Mouse (Mus musculus): ENCODE measurements around the gene N4bp2l2. TPM values are rescaled to one million over a fixed set of nuclear protein-coding genes. Genes with fewer than 3 reads are reported as not detected.

N4bp2l2 gene
- polyA plus RNA-seq, 1 experiment from 2014 or later = 49.3 TPM

- Histone ChIP-seq H3K9me3 (no peaks in the 10 kb centered on the region), H3K36me3 (peaks cover 13% of the 10 kb centered on the region), H3K27ac (no peak overlapping the region), H3K27me3 (no peaks in the 10 kb centered on the region), H3K9ac (no peak overlapping the region), H3K4me1 (no peaks in the 10 kb centered on the region), H3K4me2 (replicated peaks) (no peak overlapping the region), H3K4me3 (no peak overlapping the region)
- 74% methylated on average over 1 of the region's 1 CpGs for WGBS
- ATAC-seq (ENCODE audit: low FRiP score, low read depth) = no peak
Measured at GRCm38 (mm10) chr5:150629272-150629671, 36.7 kb downstream of the N4bp2l2 start.

DNA sequence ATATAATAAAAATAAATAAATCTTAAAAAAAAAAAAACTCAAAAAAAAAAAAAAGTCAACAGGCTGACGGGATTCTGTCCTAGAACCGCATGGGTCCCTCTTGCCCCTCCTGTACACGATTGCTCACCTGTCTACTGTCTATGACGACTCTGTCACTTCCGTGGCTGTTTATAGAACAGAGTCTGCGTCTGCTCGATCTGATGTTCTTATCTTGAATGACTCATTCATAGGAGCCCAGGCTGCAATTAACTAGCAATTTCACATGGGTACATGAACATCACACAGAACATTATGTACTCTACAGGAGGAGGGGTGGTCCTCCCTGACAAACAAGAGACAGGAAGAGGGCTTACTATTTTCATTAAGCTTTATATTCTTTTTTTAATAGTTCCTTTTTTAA lies 40.5 kb downstream of the N4bp2l2 start:
- Histone ChIP-seq H3K27ac (no peak overlapping the region), H3K9me3 (no peaks in the 10 kb centered on the region), H3K36me3 (peaks cover 5% of the 10 kb centered on the region; the same call in 1 of the 2 replicates), H3K9ac (no peak overlapping the region), H3K4me3 (no peak overlapping the region), H3K4me2 (replicated peaks) (no peak overlapping the region), H3K4me1 (0 out of 2 replicates have a peak, but pooled peaks cover 5% of the 10 kb centered on the region), H3K27me3 (no peaks in the 10 kb centered on the region)
- no peak for ATAC-seq (ENCODE audit: low FRiP score, low read depth)
- WGBS = 90% methylated on average over 7 of the region's 7 CpGs

DNA sequence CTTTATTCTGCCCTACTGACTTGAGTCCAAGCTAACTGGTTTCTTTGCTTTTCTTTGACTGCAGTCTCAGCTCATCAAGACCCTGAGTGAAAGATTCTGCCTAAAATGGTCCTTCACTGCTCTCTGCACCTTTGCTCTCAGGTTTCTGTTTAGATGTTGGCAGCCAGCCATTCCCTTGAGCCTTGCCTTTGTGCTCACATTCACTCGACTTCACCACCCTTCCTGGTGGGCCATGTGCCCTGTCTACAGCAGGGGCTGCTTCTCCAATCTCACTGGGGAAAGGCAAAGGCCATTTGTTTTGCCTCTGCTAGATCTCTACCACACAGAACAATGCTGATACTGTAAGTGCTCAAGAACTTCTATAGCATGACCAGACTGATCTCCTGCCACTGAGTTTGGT lies 43.2 kb downstream of the N4bp2l2 start:
- Histone ChIP-seq H3K4me2 (replicated peaks) (no peak overlapping the region), H3K27ac (no peak overlapping the region), H3K4me3 (no peak overlapping the region), H3K36me3 (no peaks in the 10 kb centered on the region), H3K9ac (no peak overlapping the region), H3K4me1 (0 out of 2 replicates have a peak, but pooled peaks cover 5% of the 10 kb centered on the region), H3K27me3 (no peaks in the 10 kb centered on the region), H3K9me3 (no peaks in the 10 kb centered on the region)
- 32% methylated on average over 1 of the region's 1 CpGs for WGBS
- ATAC-seq (ENCODE audit: low FRiP score, low read depth) = no peak

GRCm38 (mm10) chr5:150621592-150621991 lies 44.4 kb downstream of the N4bp2l2 start:
- H3K27ac ChIP-seq = no peak overlapping the region
- WGBS = 91% methylated on average over 3 of the region's 3 CpGs
- no peak overlapping the region for H3K9ac ChIP-seq
- no peaks in the 10 kb centered on the region for H3K27me3 ChIP-seq
- H3K4me1 ChIP-seq = 0 out of 2 replicates have a peak, but pooled peaks cover 5% of the 10 kb centered on the region
- no peaks in the 10 kb centered on the region for H3K36me3 ChIP-seq
- no peak for ATAC-seq (ENCODE audit: low FRiP score, low read depth)
- no peak overlapping the region for H3K4me2 ChIP-seq (replicated peaks)
- H3K9me3 ChIP-seq = no peaks in the 10 kb centered on the region
- no peak overlapping the region for H3K4me3 ChIP-seq

GRCm38 (mm10) chr5:150620588-150621135 lies 45.3 kb downstream of the N4bp2l2 start:
- 82% methylated on average over 7 of the region's 7 CpGs for WGBS
- ATAC-seq (ENCODE audit: low FRiP score, low read depth) = no peak
- H3K27me3 ChIP-seq = no peaks in the 10 kb centered on the region

GRCm38 (mm10) chr5:150618599-150619355 lies 47.2 kb downstream of the N4bp2l2 start:
- Histone ChIP-seq H3K9me3 (no peaks in the 10 kb centered on the region), H3K36me3 (no peaks in the 10 kb centered on the region), H3K4me2 (replicated peaks) (no peak overlapping the region), H3K27me3 (no peaks in the 10 kb centered on the region), H3K9ac (no peak overlapping the region), H3K4me1 (0 out of 2 replicates have a peak, but pooled peaks cover 5% of the 10 kb centered on the region), H3K4me3 (no peak overlapping the region), H3K27ac (no peak overlapping the region)
- ATAC-seq (ENCODE audit: low FRiP score, low read depth) = no peak
- 88% methylated on average over 10 of the region's 10 CpGs for WGBS

More at GRCm38 (mm10) chr5:150620588-150621135, 45.3 kb downstream of the N4bp2l2 start:
- Histone ChIP-seq H3K9me3 (no peaks in the 10 kb centered on the region), H3K4me3 (no peak overlapping the region), H3K4me2 (replicated peaks) (no peak overlapping the region), H3K9ac (no peak overlapping the region), H3K4me1 (0 out of 2 replicates have a peak, but pooled peaks cover 5% of the 10 kb centered on the region), H3K36me3 (no peaks in the 10 kb centered on the region), H3K27ac (no peak overlapping the region)

DNA sequence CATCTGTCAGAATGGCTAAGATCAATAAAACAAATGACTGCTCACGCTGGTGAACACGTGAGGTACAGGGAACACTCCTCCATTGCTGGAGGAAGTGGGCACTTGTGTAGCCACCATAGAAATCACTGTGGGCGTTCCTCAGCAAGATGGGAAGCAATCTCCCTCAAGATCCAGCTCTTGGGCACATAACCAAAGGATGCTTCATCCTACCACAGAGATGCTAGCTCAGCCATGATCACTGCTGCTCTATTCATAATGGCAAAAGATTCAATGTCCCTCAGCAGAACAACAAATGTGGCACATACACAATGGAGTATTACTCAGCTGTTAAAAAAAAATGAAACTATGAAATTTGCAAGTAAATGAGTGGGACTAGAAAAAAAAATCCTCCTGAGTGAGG lies 49.3 kb downstream of the N4bp2l2 start:
- Histone ChIP-seq H3K9me3 (no peaks in the 10 kb centered on the region), H3K27me3 (no peaks in the 10 kb centered on the region), H3K4me2 (replicated peaks) (no peak overlapping the region), H3K4me3 (no peak overlapping the region), H3K27ac (no peak overlapping the region), H3K36me3 (no peaks in the 10 kb centered on the region), H3K9ac (no peak overlapping the region), H3K4me1 (no peaks in the 10 kb centered on the region)
- 77% methylated on average over 3 of the region's 3 CpGs for WGBS
- ATAC-seq (ENCODE audit: low FRiP score, low read depth) = no peak

GRCm38 (mm10) chr5:150616216-150616615 lies 49.8 kb downstream of the N4bp2l2 start:
- no peak overlapping the region for H3K9ac ChIP-seq
- H3K36me3 ChIP-seq = no peaks in the 10 kb centered on the region

DNA sequence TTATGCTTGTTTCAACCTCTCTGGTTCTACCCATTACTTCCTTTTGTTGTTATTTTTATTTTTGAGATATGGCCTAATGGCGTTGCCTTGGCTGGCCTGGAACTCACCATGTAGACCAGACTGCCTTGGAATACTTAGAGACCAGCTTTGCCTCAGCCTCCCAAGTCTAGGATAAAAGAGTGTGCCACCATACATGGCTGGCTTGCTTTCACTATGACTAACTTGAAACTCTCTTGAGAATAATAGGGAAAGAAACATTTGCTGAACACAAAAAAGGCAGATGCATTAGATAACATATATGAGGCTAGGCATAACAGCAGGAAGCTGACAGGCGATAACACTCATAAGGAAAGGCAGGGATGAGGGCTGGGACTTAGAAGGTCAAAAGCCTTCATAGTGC lies 51.9 kb downstream of the N4bp2l2 start:
- WGBS = 88% methylated on average over 2 of the region's 2 CpGs
- no peak overlapping the region for H3K4me2 ChIP-seq (replicated peaks)
- no peaks in the 10 kb centered on the region for H3K27me3 ChIP-seq
- no peaks in the 10 kb centered on the region for H3K4me1 ChIP-seq
- no peak for ATAC-seq (ENCODE audit: low FRiP score, low read depth)
- H3K9ac ChIP-seq = no peak overlapping the region
- H3K9me3 ChIP-seq = no peaks in the 10 kb centered on the region
- no peak overlapping the region for H3K27ac ChIP-seq
- H3K36me3 ChIP-seq = no peaks in the 10 kb centered on the region
- no peak overlapping the region for H3K4me3 ChIP-seq

More at GRCm38 (mm10) chr5:150616216-150616615, 49.8 kb downstream of the N4bp2l2 start:
- H3K4me2 ChIP-seq (replicated peaks) = no peak overlapping the region
- no peaks in the 10 kb centered on the region for H3K9me3 ChIP-seq
- H3K4me3 ChIP-seq = no peak overlapping the region
- no peaks in the 10 kb centered on the region for H3K27me3 ChIP-seq
- WGBS = 91% methylated on average over 2 of the region's 2 CpGs
- no peaks in the 10 kb centered on the region for H3K4me1 ChIP-seq
- ATAC-seq (ENCODE audit: low FRiP score, low read depth) = no peak
- H3K27ac ChIP-seq = no peak overlapping the region

GRCm38 (mm10) chr5:150611697-150612096 lies 54.3 kb downstream of the N4bp2l2 start:
- 59% methylated on average over 12 of the region's 12 CpGs for whole genome bisulfite sequencing
- ATAC-seq (ENCODE audit: low FRiP score, low read depth) = no peak

GRCm38 (mm10) chr5:150611136-150611535 lies 54.8 kb downstream of the N4bp2l2 start:
- Histone ChIP-seq H3K36me3 (peaks cover 1% of the 10 kb centered on the region), H3K9ac (no peak overlapping the region), H3K4me3 (no peak overlapping the region), H3K27me3 (no peaks in the 10 kb centered on the region), H3K4me1 (no peaks in the 10 kb centered on the region), H3K4me2 (replicated peaks) (no peak overlapping the region), H3K9me3 (no peaks in the 10 kb centered on the region), H3K27ac (no peak overlapping the region)
- WGBS = 84% methylated on average over 1 of the region's 1 CpGs
- no peak for ATAC-seq (ENCODE audit: low FRiP score, low read depth)

More at GRCm38 (mm10) chr5:150611697-150612096, 54.3 kb downstream of the N4bp2l2 start:
- H3K9ac ChIP-seq = no peak overlapping the region
- H3K27ac ChIP-seq = no peak overlapping the region
- H3K36me3 ChIP-seq = no peaks in the 10 kb centered on the region; the same call in 1 of the 2 replicates
- H3K4me1 ChIP-seq = no peaks in the 10 kb centered on the region
- no peaks in the 10 kb centered on the region for H3K27me3 ChIP-seq
- no peak overlapping the region for H3K4me3 ChIP-seq
- no peak overlapping the region for H3K4me2 ChIP-seq (replicated peaks)
- H3K9me3 ChIP-seq = no peaks in the 10 kb centered on the region

DNA sequence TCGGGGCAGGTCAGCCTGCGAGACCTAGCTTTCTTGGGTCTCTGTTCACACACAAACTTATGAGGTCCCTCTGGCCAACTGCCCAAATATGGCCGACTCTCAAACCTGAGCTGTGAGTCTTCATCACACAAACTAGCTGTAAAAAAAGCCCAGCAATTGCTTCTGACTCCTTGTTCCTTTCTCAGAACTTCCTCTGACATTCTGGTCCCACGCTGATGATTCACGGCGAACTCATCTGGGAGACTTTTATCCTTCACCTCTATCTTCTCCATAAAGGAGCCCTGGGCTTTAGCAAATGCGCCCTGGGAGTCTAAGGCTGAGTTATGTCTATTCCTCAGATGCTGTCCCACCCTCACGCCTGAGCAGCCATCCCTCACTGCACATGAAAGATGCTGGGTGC lies 58.4 kb downstream of the N4bp2l2 start:
- no peak overlapping the region for H3K4me3 ChIP-seq
- 89% methylated on average over 8 of the region's 8 CpGs for WGBS
- H3K4me2 ChIP-seq (replicated peaks) = no peak overlapping the region
- ATAC-seq (ENCODE audit: low FRiP score, low read depth) = no peak
- H3K4me1 ChIP-seq = no peaks in the 10 kb centered on the region
- H3K9ac ChIP-seq = no peak overlapping the region
- H3K27me3 ChIP-seq = no peaks in the 10 kb centered on the region
- peaks cover 3% of the 10 kb centered on the region for H3K36me3 ChIP-seq
- no peaks in the 10 kb centered on the region for H3K9me3 ChIP-seq
- no peak overlapping the region for H3K27ac ChIP-seq

Measured in limb, embryonic 13.5 days (tissue).